Mouse (Mus musculus) spleen, adult 2 months (tissue): ENCODE data around the gene Pou6f2.

Source experiments
- CTCF ChIP-seq: fragments of 200-500 bp; IDR thresholded peaks from 2 replicates; pipeline ENCODE4 v1.5.1; 2011; ENCODE audit warnings: mild to moderate bottlenecking, inconsistent platforms; ENCODE audit not compliant: insufficient read depth, insufficient read length, insufficient replicate concordance; ENCODE audit errors: extremely low read depth
- POLR2A ChIP-seq: fragments of 200-500 bp; IDR thresholded peaks from 2 replicates; pipeline ENCODE4 v1.6.1; 2011; ENCODE audit warnings: low read depth, low read length, inconsistent platforms

GRCm38 (mm10) chr13:18133193-18133592 is 264.3 kb downstream of the Pou6f2 start:
- no peak for TF ChIP-seq CTCF
- TF ChIP-seq POLR2A = no peak
